Mouse (Mus musculus) liver, adult 2 months (tissue): ENCODE data around the gene St5.

Experiments
- CTCF ChIP-seq: fragments of 200-500 bp; IDR thresholded peaks from 2 replicates; pipeline ENCODE4 v1.5.1; 2011; ENCODE audit warnings: low read depth, low read length, control low read depth
- POLR2A ChIP-seq: fragments of 200-500 bp; IDR thresholded peaks from 2 replicates; pipeline ENCODE4 v1.6.1; 2011; ENCODE audit warnings: low read length, control low read depth; ENCODE audit not compliant: insufficient read depth; ENCODE audit errors: extremely low read depth

- TF ChIP-seq POLR2A (no peak), CTCF (no peak)
These were observed 161.1 kb downstream of the St5 start for GRCm38 (mm10) chr7:109542364-109542628.
